Mouse (Mus musculus) left cerebral cortex, postnatal 25 days (tissue): ENCODE measurements around the gene Rab4a. TPM values are rescaled to one million over a fixed set of nuclear protein-coding genes. Genes with fewer than 3 reads are reported as not detected.

Experiments used
- DNase-seq, 2 experiments: peaks; one replicate each; pipeline ENCODE4 v3.0.0; 2022; ENCODE audit warnings: low spot score in 2 of 2, mixed read lengths in 1 of 2
- intact Hi-C: fragments of 180-260 bp; cut with DNase I; formaldehyde crosslinking; loops from one replicate; pipeline ENCODE4 v1.15.1; 2025
- total RNA-seq, 2 experiments: library from RNA; stranded (reverse); gene quantifications; 2 replicates each; pipeline ENCODE4 v1.2.3; 2021

Gene Rab4a
- total RNA-seq, 2 experiments from 2014 or later: 45.0 to 47.0 TPM

GRCm38 (mm10) chr8:123787254-123787897 is 18.4 kb upstream of the Rab4a start:
- no peak for DNase-seq

GRCm38 (mm10) chr8:123788416-123789170 is 17.2 kb upstream of the Rab4a start:
- peak in 1 of 2 experiments; percentile 44 for DNase-seq
- intact Hi-C loops: no loop called here

More at GRCm38 (mm10) chr8:123787254-123787897, 18.4 kb upstream of the Rab4a start:
- intact Hi-C loops: no loop called here

GRCm38 (mm10) chr8:123789461-123789860 is 16.3 kb upstream of the Rab4a start:
- intact Hi-C loops: no loop called here
- DNase-seq: no peak

- intact Hi-C loops: loop anchor here (1.0 to 5.0 kb wide), 2 partner anchors 42 to 132 kb away; no protein-coding TSS in a partner anchor
- peak; percentile 87 to 90 for DNase-seq
Measured at GRCm38 (mm10) chr8:123789970-123790369, 15.8 kb upstream of the Rab4a start.

- no peak for DNase-seq
- intact Hi-C loops: loop anchor here (5.0 kb wide), 1 partner anchor 131 kb away; no protein-coding TSS in a partner anchor
Measured at GRCm38 (mm10) chr8:123791101-123791844, 14.5 kb upstream of the Rab4a start.

DNA sequence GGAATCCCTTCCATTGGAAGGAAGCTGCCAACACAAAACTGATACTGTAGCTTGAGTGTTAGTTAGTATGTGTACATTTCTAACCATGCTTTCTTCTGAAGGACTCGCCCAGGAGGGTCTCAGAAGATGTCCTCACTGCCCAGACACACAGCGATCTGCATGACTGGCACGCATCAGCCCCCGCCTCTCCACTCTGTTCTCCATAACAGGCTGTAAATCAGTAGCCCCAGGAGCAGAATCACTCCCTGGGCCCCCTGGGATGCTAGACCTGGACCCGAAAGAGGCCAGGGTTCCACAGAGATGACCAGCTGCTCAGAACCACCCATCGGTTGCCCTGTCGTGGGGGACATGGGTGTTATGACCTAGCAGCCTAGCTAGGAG is 13.9 kb upstream of the Rab4a start:
- no peak for DNase-seq
- intact Hi-C loops: loop anchor here (5.0 kb wide), 1 partner anchor 130 kb away; no protein-coding TSS in a partner anchor

GRCm38 (mm10) chr8:123793900-123794299 is 11.9 kb upstream of the Rab4a start:
- no peak for DNase-seq
- intact Hi-C loops: loop anchor here (5.0 kb wide), 1 partner anchor 128 kb away; no protein-coding TSS in a partner anchor

DNA sequence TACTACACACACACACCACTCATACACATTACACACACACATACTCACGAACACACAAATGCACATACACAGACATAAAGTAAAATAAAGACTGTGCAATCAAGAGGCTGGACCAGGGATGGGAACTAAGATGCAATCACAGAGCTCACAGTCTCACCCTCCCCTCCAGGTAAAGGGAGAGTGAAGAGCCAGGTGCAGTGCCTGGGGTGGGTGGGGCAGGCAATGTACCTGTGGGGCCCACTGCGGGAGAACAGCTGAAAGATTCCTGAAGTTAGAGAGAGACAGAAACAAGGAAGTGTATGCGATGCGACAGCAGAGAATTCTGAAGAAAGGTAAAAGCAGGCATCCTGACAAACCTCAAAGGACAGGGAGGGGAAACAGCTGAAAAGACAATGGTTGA is 11.0 kb upstream of the Rab4a start:
- intact Hi-C loops: loop anchor here (5.0 kb wide), 1 partner anchor 128 kb away; no protein-coding TSS in a partner anchor
- no peak for DNase-seq

GRCm38 (mm10) chr8:123796758-123797157 is 9.0 kb upstream of the Rab4a start:
- DNase-seq: no peak
- intact Hi-C loops: no loop called here

DNA sequence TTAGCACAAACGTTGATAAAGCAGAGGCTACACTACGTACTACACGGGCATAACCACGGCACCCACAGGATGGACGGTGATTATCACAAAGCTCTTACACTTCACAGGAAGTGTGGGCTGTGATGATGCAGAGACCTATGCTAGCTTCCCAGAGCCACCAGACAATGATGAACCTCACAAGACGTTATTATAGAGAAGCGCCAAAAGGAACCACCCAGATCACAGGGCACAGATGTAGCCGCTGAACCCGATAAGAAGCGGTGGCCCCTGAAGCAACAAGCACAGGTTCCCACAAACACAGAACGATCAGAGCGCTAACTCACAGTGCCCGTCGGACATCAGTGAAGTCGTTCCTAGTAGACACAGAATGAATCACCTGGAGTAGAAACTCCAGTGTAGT is 7.9 kb upstream of the Rab4a start:
- intact Hi-C loops: no loop called here
- no peak for DNase-seq

GRCm38 (mm10) chr8:123799434-123799833 is 6.4 kb upstream of the Rab4a start:
- intact Hi-C loops: no loop called here
- DNase-seq: no peak

DNA sequence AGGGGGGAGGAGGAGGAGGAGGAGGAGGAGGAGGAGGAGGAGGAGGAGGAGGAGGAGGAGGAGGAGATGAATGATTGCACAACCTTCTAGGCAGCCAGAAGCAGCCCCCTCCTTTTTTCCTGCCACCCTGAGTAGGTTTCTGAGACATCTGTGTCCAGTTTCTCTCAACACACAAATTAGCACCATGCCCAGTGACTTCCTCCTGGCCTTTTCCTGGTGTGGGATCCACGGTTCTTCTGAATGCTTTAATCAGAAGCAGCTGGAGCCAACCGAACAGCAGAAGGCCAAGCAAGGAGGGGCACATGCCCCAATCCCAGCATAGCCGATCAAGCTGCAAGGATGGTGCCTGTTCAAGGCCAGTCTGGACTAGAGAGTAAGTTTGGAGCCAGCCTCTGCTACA is 5.9 kb upstream of the Rab4a start:
- intact Hi-C loops: no loop called here
- DNase-seq: no peak

- intact Hi-C loops: no loop called here
Measured at GRCm38 (mm10) chr8:123800867-123801266, 4.9 kb upstream of the Rab4a start.

GRCm38 (mm10) chr8:123801538-123801937 is 4.2 kb upstream of the Rab4a start:
- intact Hi-C loops: no loop called here
- no peak for DNase-seq

More at GRCm38 (mm10) chr8:123800867-123801266, 4.9 kb upstream of the Rab4a start:
- no peak for DNase-seq

DNA sequence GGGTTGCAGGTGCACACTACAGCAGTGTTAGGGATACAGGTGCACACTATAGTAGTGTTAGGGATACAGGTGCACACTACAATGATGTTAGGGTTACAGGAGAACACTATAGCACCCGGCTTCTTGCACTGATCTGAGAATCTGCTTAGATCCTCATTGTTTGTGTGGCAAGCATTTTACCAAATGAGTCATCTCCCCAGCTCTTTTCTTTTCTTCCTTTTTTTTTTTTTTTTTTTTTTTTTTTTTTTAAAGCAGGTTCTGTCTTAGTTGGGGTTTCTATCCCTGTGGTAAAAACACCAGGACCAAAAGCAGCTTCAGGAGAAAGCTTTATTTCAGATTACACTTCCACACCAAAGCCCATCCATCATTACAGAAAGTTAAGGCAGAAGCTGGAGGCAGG is 2.1 kb upstream of the Rab4a start:
- no peak for DNase-seq
- intact Hi-C loops: no loop called here

DNA sequence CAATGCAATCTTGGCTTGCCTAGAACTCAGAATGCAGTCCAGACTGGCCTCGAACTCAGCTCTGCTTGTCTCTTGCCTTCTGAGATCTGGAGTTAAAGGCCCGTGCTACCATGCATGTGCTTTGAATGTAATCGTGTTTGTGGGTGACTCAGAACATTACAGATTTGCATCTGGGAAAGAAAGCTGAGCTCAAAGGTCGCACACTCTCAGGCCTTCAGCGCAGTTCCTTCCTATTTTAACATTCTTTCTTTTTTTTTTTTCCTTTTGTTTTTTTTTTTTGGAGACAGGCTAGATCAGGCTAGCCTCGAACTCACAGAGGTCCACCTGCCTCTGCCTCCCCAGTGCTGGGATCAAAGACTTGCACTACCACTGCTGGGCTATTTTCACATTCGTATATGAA is 1.2 kb upstream of the Rab4a start:
- DNase-seq: no peak
- intact Hi-C loops: no loop called here

- DNase-seq: no peak
- intact Hi-C loops: no loop called here
Measured at GRCm38 (mm10) chr8:123805209-123805717, 522 bp upstream of the Rab4a start.

GRCm38 (mm10) chr8:123806374-123806935 is 670 bp downstream of the Rab4a start:
- no peak for DNase-seq
- intact Hi-C loops: no loop called here

DNA sequence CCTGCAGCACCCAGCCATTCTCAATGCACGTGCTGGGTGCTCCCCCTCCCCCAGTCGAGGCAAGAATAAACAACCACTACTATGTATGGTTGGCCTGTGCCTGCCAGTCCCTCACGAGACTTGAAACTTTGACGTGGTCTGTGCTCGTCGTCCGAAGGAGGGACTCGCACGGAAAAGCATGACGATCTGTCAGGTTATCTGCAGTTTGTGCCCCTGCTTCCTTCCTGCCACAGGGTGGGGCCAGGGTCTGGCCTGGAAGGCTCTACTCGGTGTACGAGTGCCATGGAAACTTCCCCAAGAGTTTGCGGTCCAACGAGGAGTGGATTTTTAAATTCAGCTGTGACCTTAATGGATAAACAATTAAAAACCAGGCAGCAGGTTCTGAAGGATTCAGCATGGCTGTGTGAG is 1.2 kb downstream of the Rab4a start:
- no peak for DNase-seq
- intact Hi-C loops: no loop called here
